Mouse (Mus musculus) frontal cortex, adult 2 months (tissue): ENCODE results near the gene Trim2. TPM values are rescaled to one million over a fixed set of nuclear protein-coding genes. Genes with fewer than 3 reads are reported as not detected.

Source experiments
- DNase-seq, 2 experiments: peaks; one replicate each; pipeline ENCODE4 v3.0.0; 2022; ENCODE audit warnings: low spot score in 1 of 2; ENCODE audit errors: extremely low spot score in 1 of 2
- polyA plus RNA-seq: library from polyadenylated mRNA; depleted of rRNA; stranded (reverse); fragments of >200 nt; gene quantifications from 2 replicates; pipeline ENCODE4 v1.2.3, GENCODE M21; 2012; rRNA removed

The Trim2 gene
- polyA plus RNA-seq = 94.3 and 106 TPM in 2 replicates

DNA sequence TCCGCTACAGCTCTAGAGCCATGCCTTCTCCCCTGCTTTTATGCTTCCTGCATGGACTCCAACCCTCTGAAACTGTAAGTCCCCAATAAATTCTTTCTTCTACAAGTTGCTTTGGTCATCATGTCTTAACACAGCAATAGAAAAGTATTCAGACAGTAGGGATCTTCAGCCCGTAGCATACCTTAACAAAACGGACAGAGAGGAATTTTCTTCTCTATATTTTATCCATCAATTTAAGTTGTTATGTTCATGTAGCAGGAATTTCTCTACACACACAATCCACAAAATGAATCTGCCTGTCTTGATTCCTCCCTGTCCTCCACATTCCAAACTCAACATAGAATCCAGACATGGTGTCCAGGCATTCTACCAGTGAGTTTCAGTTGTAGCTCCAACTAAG lies at the start of gene Trim2:
Trim2 (minus strand) TSS at position 101 of the 400 bp plus-strand sequence.
- no peak for DNase-seq

DNA sequence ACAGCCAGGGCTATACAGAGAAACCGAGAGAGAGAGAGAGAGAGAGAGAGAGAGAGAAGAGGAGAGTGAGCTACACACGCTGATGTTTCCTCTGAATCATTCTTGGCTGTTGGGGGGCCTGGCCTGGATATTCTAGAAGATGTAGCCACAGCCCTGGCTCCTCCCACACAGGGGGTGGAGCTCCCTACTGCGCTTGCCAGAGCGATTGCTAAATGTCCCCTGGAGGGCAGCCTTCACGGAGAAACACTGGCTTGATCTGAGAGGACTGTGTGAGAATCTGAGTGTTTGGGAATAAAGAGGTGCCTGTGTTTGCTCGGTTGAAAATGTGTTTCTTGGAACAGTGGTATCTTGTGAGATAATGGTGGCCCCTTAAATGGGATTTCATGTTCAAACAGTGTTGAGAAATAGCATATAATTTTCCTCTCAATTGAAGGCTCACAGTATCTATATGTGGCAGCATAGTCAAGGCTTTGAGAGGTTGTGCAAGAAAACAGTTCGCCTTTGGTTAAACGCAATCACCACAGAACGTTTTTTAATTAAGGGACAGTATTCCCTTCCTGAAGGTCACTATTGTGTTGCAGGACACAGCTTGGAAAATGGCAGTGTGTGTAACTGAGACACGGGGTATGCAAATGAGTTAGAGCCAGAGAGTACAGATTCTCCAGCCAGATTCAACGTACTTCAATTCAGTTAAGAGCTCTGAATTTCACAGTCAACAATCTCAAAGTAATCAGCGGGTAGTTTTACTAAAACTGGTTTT lies 49.4 kb upstream of the Trim2 start:
- peak in 1 of 2 experiments; percentile 43 for DNase-seq

DNA sequence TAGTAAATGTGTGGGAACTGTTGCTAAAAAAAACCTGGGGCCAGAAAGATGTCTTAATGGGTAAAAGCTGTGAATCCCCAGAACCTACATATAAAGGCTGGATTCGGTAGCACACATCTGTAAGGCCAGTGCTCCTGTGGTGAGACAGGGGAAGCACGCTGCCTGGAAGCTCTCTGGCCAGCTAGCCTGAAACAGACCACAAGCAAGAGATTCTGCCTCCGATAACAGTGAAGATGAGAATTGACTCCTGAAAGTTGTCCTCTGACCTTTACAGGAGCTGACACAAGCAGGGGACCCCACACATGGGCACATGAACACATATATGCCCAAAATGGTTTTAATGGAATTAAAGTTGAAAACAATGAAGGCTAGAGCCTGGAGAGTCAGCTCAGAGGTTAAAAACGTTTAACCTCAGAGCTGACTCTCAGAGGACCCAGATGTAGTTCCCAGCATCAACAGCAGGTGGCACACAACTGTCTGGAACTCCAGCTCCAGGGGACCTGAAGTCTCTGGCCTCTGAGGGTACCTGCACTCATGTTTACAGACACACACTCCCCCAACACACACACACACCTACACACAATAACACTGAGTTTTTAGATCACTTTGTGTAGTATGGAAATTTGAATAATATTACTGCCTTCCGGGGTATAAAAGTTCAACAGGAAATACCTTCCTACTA lies 45.8 kb upstream of the Trim2 start:
- DNase-seq = peak in 1 of 2 experiments; percentile 86

DNA sequence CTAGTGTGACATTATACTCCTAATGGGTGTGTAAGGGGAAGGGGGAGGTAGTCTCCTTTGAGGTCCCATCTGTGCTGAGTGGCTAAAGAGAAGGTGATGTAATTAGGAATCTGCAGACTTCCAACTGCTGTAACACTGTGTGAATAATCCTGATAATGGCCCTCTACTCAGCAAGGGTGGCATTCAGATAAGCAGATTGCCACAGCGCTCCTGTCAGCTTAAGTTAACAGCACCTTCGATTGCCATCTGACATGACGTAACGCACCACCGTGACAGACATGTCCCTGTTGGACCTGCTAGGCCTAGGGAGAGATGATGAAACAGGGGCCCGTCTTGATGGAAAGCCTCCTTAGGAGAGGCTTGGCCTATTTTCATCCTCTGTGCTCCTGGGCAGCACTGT lies 43.6 kb upstream of the Trim2 start:
- no peak for DNase-seq

DNA sequence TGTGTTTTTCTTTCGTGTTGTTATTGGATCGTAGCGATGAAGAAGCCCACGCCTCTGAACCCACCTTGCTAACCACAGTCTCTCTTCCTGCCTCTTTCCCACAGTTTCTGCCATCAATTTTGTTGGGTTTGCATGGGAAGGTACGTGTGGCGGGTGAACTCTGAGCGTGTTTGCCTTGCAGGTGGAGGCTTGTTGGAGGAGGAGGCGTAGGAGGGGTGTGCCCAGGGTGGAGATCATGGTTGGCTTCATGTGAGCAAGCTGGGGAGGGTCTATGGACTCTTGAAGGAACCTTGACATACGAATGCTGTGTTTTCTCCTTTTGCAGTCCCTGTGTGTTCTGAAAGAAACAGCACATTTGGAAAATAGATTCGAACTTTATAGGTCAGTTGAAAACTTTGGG lies 43.1 kb upstream of the Trim2 start:
- no peak for DNase-seq

DNA sequence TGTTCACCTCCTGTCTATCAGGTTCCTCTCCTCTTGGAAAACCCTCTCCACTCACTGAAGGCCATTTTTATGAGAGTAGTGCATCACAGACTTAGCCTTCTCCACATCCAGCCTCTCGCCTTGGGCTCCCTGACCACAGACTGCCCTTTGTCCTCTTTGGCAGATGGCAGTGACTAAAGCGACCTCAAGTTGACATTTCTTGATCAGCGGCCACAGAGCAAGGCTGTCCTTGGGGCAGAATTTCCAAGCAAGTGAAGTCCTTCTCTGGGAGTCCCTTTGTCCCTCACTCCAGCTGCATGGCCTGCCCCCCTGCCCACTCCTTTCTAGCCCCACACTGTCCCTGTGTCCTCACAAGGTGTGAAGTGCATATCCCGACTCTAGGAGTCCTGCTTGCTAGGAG lies 40.7 kb upstream of the Trim2 start:
- no peak for DNase-seq

DNA sequence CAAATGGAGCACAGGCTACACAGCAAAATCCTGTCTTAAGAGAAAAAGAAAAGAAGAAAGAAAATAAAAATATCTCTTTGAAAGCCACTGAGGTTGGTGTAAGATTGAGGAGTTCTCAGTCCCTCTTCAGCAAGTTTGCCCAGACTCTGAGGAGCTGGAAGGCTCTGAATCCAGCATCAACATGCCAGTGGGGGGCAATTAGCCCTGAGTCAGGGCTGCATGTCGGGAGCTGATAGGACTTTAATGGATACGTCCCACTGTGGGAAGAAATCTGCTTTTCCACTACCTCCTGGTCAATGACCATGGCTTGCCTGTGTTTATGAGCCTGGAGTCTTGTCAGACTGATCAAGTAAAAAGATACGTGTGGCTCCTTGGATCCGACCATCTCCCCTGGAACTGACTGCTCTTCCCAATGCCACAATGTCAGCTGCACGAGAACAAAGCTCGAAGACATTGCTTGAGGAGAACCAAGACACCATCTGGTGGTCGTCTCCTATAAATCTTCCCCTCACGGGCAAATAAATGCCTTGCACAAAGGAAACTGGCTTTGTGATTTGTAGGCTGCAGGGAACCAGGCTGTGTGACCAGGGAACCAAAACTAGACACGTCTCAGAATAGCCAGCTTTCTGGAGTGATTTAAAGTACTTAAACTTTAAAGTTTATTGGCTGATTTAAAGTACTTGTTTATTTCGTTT lies 39.9 kb upstream of the Trim2 start:
- DNase-seq = no peak

DNA sequence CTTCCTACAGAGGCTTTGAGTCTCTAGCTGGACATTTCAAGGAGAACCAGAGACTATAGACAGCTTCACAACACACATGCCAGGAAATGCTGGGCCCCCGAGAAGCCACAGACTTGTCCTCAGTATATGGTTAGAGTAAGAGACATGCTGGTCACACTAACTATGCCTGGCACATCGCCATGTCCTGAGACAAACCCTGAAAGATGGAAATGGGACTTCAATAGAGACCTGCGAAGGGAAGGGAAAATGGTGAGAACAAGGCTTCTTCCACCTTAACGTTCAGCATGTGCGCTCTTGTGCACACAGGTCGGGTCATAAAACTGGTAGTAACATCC lies 38.9 kb upstream of the Trim2 start:
- DNase-seq = no peak

DNA sequence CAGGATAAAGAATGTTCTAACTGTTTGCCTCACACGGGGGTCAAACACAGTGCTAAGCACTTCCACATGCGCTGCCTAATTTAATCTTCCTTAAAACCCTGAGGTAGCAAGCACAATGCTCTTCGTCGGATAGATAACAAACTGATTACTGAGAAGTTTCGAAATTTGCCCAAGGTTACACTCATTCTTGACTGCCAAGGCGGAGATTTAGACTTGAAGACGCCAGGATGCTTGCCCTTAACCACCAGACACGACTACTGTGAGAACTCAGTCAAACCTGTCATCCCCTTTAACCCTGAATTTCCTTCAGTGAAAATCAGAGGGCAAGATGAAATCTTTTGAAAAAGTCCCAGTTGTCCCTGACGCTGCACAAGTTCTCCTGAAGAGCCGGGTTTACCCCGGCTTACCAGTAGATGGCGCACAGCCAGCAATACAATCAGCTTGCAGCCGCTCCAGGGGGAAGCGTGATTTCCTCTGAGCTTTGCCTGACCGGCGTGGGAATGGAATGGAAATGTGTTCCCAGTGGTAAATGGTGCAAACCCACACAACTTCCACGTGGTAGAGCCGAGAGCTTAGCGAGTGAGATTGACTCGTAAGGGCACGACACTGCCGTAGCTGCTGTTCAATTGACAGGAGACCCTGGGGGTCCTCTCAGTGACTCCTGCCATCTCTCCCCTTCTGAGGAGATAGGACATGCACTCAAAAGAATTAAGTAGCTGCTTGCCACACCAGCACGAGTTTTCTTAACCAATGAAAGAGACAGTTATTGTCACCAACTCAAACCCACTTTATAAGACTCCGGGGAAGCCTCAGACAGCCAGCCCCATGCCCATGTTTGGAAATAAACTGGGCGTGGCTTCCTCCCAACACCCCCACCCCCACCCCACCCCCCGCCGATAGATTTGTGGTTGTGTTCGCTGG lies 38.3 kb upstream of the Trim2 start:
- DNase-seq = peak; percentile 76 to 92

DNA sequence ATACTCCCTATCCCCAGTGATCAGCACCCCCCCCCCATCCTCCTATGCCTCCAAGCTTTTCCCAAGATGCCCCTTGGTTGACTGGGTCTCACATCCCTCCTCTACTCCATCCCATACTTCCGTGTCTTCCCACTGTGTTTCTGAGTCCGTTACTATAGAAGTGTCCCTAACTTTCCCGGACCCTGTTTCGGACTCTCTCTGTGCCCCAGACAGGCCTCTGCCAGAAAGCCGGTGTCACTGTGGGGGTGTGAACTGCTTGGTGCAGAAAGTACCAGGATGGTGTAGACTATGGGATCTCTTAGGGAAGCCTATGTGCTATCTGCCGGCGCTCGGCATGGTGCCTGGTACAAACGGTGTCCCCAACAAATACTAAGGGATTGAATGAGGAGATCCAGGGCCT lies 36.4 kb upstream of the Trim2 start:
- DNase-seq = no peak

DNA sequence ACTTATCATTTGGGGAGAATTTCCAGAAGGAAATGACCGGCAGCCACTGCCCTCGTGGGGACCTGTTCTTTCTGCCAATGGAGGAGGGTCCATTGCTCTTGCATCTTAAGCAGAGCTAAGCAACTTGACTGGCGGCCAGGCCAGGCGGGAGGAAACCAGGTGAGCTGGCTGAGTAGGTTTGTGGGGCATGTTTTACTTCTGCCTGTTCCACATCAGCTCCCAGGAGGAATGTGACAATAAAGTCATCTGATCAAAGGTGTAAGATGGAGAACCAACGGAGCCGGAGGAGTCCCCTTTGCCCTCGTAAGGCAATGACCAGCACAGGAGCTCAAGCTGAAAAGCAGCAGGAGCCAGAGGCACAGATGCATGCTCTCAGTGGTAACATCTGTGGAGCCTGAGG lies 35.1 kb upstream of the Trim2 start:
- DNase-seq = no peak

DNA sequence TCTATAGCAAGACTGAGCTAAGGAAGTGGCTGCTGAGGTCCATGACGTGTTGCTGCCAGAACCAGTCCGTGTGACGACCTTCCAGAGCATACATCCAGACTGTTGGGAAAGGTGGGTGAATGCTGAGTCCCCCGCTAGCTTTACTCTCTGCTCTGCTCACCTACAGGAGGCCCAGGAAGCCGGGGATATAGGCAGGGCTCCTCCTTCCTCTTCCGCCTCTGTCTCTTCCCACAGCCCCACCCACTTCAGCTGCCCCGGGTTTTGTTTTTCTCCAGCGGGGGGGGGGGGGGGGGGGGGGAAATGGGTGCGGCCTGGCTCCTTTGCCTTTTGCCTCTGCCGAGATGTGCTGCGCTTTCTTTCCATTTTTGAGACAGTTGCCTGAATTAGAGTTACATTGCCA lies 30.9 kb upstream of the Trim2 start:
- no peak for DNase-seq

DNA sequence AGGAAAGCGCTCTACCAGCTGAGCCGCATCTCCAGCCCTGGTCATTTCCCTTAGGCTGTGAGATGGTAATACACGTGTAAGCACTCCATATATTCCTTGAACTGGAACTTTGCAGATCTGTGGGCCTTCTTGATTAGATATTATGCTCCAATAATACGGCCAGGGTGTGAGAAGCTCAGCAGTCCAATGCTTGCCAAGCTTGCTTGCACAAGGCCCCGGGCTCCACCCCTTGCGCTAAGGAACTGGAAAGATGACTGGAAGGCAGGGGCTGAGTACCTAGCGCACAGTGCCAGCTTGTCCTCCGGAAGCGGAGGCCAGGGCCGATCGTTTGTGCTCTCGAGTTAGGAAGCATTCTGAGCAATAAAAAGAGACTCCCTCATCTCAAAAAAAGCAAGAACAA lies 29.7 kb upstream of the Trim2 start:
- no peak for DNase-seq

DNA sequence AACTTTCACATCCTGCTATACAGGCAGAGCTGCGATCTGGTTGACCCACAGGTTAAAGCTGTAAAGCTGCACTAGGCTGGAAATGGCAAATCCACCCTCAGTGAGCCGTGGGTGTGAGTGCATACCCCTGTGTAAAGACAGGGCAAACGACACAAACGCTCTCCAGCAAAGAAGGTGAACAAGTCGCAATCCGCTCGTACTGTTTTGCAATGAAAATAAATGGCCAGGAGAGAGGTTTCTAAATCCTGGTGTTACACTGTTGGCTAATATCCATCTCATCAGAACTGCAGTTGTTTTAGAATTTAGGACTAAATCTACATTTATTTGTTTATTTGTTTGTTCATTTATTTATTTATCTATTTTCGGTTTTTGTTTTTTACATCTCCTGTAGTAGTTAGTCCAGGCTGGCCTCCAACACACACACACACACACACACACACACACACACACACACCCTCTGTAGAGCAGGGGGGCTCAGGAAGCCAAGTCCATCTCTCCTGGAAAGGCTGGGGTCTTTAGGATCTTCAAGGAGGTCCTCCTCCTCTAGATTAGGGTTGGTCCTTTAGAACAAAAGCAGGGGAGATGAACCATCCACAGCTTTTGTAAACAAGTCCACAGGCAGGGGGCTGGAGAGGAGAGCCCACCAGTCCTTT lies 28.9 kb upstream of the Trim2 start:
- no peak for DNase-seq

DNA sequence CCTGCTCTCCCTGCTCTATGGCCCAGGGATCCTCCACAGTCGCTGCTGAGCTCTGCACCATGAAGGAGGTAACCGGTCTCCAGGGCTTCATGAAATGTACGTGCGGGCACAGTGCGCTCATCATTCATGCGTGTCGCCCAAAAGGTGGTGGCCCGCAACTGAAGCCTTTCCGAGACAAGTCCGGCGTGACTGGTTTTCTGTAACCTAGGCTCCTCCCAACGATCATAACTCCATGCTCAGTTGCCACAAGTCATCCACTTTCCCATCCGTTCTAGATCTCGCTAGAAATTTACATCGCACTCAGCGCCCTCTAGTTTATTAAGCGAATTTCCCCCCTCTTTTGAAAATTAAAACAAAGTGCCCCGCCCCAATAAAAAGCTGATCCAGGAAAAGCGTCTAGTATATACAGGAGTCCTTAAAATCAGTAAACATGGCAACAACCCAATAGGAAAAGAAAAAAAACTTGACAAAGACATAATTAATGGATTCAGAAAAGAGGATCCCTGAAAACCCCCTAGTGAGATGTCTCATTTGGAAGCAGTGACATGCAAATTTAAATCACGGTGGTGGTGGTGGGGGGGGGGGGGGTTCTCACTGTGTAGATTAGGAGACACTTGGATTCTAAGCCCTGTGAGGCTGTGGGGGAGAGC lies 28.2 kb upstream of the Trim2 start:
- no peak for DNase-seq

DNA sequence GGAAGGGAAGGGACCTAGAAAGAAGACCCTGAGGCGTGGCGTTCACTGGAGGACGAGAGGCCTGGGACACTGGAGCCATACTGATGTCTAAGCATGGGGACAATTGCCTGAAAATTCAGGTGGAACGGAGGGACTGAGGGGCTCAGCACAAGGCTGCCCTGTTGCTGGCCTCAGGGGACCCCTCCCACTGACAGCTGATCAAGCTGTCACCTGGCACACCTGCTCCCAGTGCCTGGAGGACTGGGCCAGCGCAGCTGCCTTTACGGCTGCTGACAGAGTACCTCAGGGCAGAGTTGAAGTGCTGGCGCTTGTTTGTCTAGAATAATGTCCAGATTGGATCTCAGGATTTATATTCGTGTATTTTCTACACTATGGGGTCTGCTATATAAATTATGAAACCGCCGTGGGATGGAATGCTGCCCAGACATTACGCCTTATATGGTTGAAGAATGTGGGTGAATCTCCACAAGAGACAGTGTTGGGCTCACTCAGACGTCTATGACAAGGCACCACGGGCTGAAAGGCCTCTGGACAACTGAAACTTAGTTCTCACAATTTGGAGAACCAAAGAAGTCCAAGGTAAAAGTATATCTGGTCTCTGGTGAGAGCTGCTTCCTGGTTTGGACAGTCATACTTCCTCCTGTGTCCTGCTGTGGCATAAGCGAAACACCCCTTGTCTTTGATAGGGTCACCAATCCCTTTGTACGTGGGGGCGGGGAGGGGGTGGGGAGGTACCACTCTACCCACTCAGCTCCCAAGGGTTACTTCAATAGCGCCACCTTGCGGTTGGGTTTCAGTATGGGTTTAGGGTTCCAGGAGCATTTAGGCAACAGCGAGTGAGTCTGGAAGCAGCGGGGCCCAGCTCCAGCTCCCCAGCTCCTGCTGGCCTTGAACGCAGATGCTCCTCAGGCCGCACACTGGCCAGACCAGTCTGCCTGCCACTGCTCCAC lies 27.0 kb upstream of the Trim2 start:
- DNase-seq = peak in 1 of 2 experiments; percentile 58

DNA sequence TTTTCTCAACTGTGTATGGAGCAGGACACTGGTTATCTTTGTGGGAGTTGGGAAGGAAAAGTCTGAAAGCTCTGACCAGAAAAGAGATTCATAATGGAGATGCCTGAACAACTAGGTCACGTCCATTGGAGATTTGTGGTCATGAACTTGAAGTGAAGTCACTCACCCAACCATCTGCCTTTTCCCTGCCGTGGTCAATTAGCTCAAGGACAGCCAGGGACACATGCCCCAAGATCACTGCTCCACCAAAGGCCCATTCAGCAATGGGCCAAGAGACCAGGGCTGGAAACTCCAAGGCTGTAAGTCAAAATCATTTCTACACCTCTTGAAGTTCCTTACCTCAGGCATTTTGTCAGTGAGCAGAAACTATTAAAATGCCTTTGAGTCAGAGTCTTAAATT lies 23.5 kb upstream of the Trim2 start:
- no peak for DNase-seq

DNA sequence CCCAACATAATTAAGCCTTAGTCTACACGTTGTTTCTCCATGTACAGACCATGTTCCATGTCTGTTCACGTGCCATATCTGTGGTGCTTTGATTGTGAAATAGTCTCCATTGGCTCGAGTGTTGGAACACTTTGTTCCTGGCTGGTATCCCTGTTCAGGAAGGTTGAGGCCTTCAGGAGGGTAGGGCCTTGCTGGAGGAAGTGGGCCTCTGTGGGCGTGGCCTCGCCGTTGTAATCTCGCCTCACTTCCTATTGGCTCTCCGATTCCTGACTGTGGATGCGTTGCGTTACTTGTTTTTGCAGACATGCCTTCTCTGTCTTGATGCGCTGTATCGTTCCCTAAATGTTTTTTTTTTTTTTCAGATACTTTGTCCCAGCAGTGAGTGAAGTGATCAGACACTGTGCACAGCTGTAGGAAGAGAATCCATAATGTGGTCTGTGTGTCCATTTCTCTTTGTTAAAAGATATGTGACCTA lies 18.3 kb upstream of the Trim2 start:
- no peak for DNase-seq

DNA sequence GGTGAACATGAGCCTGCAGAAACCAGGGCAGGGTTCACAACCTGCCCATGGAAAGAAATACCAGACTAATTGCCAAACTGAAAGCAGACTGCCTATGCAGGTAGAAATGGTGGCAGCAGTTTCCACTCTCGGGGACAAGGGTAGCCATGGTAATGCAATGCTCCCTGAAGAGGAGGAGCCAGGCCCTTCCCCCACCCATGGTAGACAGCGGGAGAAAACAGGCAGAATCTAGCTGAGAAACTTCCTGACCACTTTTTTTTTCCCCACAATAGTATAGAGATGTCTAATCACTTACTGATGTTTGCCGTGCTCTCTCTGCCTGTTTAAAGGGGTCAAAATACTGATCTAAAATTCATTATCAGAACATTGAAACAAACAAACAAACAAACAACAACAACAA lies 17.8 kb upstream of the Trim2 start:
- DNase-seq = no peak
